Mouse (Mus musculus): ENCODE data around the gene Rreb1. TPM values are rescaled to one million over a fixed set of nuclear protein-coding genes. Genes with fewer than 3 reads are reported as not detected.
A peak's percentile ranks its signal among the peaks of the same experiment; 100 is the strongest.

Rreb1 gene
- polyA plus RNA-seq, 1 experiment from 2014 or later, result 20.6 TPM

- Histone ChIP-seq H3K36me3 (ENCODE audit: control insufficient read depth, insufficient read depth, low read length) (no peaks in the 10 kb centered on the region), H3K9ac (ENCODE audit: low read length) (peak overlapping the region; percentile 44), H3K27me3 (ENCODE audit: control insufficient read depth, insufficient read depth, low read depth, low read length) (no peaks in the 10 kb centered on the region), H3K4me3 (ENCODE audit: low read length) (peak overlapping the region; percentile 7; the same call in 1 of the 2 replicates), H3K4me2 (ENCODE audit: low read depth, low read length) (peak overlapping the region; percentile 26; the same call in 1 of the 2 replicates), H3K4me1 (replicated peaks; ENCODE audit: control insufficient read depth, insufficient read depth, low read length) (peaks cover 31% of the 10 kb centered on the region), H3K27ac (ENCODE audit: low read length) (peak overlapping the region; percentile 53), H3K9me3 (ENCODE audit: control insufficient read depth, low read length) (no peaks in the 10 kb centered on the region)
- 22% methylated on average over 10 of the region's 10 CpGs for WGBS
- ATAC-seq (ENCODE audit: low read depth), result no peak
Measured at GRCm38 (mm10) chr13:37967565-37967964, 189.4 kb downstream of the Rreb1 start.

- no peak overlapping the region for H3K27ac ChIP-seq (ENCODE audit: low read length)
- H3K9me3 ChIP-seq (ENCODE audit: control insufficient read depth, low read length), result no peaks in the 10 kb centered on the region
- 0 out of 2 replicates have a peak overlapping the region, but pooled peaks have one; percentile 15 for H3K4me2 ChIP-seq (ENCODE audit: low read depth, low read length)
- H3K27me3 ChIP-seq (ENCODE audit: control insufficient read depth, insufficient read depth, low read depth, low read length), result no peaks in the 10 kb centered on the region
- no peak; the same call in 1 of the 2 replicates for ATAC-seq (ENCODE audit: low read depth)
- peaks cover 24% of the 10 kb centered on the region for H3K4me1 ChIP-seq (replicated peaks; ENCODE audit: control insufficient read depth, insufficient read depth, low read length)
- no peak overlapping the region for H3K4me3 ChIP-seq (ENCODE audit: low read length)
- 0 out of 2 replicates have a peak overlapping the region, but pooled peaks have one; percentile 32 for H3K9ac ChIP-seq (ENCODE audit: low read length)
- no peaks in the 10 kb centered on the region for H3K36me3 ChIP-seq (ENCODE audit: control insufficient read depth, insufficient read depth, low read length)
- 5% methylated on average over 14 of the region's 14 CpGs for WGBS
Measured at GRCm38 (mm10) chr13:37969337-37969736, 191.1 kb downstream of the Rreb1 start.

GRCm38 (mm10) chr13:37969988-37970387, 191.8 kb downstream of the Rreb1 start:
- ATAC-seq (ENCODE audit: low read depth), result no peak
- Histone ChIP-seq H3K27ac (ENCODE audit: low read length) (no peak overlapping the region), H3K4me3 (ENCODE audit: low read length) (no peak overlapping the region), H3K9me3 (ENCODE audit: control insufficient read depth, low read length) (no peaks in the 10 kb centered on the region), H3K27me3 (ENCODE audit: control insufficient read depth, insufficient read depth, low read depth, low read length) (no peaks in the 10 kb centered on the region), H3K9ac (ENCODE audit: low read length) (no peak overlapping the region), H3K4me1 (replicated peaks; ENCODE audit: control insufficient read depth, insufficient read depth, low read length) (peaks cover 20% of the 10 kb centered on the region), H3K36me3 (ENCODE audit: control insufficient read depth, insufficient read depth, low read length) (no peaks in the 10 kb centered on the region), H3K4me2 (ENCODE audit: low read depth, low read length) (no peak overlapping the region)
- 58% methylated on average over 8 of the region's 8 CpGs for WGBS

GRCm38 (mm10) chr13:37970887-37971530, 192.8 kb downstream of the Rreb1 start:
- peaks cover 20% of the 10 kb centered on the region for H3K4me1 ChIP-seq (replicated peaks; ENCODE audit: control insufficient read depth, insufficient read depth, low read length)
- H3K4me3 ChIP-seq (ENCODE audit: low read length), result no peak overlapping the region
- peaks cover 4% of the 10 kb centered on the region for H3K36me3 ChIP-seq (ENCODE audit: control insufficient read depth, insufficient read depth, low read length)
- no peak overlapping the region for H3K27ac ChIP-seq (ENCODE audit: low read length)
- H3K4me2 ChIP-seq (ENCODE audit: low read depth, low read length), result no peak overlapping the region
- no peaks in the 10 kb centered on the region for H3K27me3 ChIP-seq (ENCODE audit: control insufficient read depth, insufficient read depth, low read depth, low read length)
- no peaks in the 10 kb centered on the region for H3K9me3 ChIP-seq (ENCODE audit: control insufficient read depth, low read length)
- no peak for ATAC-seq (ENCODE audit: low read depth)
- WGBS, result 65% methylated on average over 11 of the region's 11 CpGs
- no peak overlapping the region for H3K9ac ChIP-seq (ENCODE audit: low read length)

GRCm38 (mm10) chr13:37974036-37974435, 195.8 kb downstream of the Rreb1 start:
- 0 out of 2 replicates have a peak, but pooled peaks have one; percentile 19 for ATAC-seq (ENCODE audit: low read depth)
- Histone ChIP-seq H3K9ac (ENCODE audit: low read length) (no peak overlapping the region), H3K4me1 (replicated peaks; ENCODE audit: control insufficient read depth, insufficient read depth, low read length) (peaks cover 3% of the 10 kb centered on the region; the same call in 1 of the 2 replicates), H3K27ac (ENCODE audit: low read length) (no peak overlapping the region), H3K36me3 (ENCODE audit: control insufficient read depth, insufficient read depth, low read length) (peaks cover 25% of the 10 kb centered on the region), H3K9me3 (ENCODE audit: control insufficient read depth, low read length) (no peaks in the 10 kb centered on the region), H3K4me2 (ENCODE audit: low read depth, low read length) (no peak overlapping the region), H3K27me3 (ENCODE audit: control insufficient read depth, insufficient read depth, low read depth, low read length) (no peaks in the 10 kb centered on the region), H3K4me3 (ENCODE audit: low read length) (no peak overlapping the region)
- 72% methylated on average over 6 of the region's 6 CpGs for WGBS

GRCm38 (mm10) chr13:37974731-37975130, 196.5 kb downstream of the Rreb1 start:
- no peak overlapping the region for H3K4me2 ChIP-seq (ENCODE audit: low read depth, low read length)
- 76% methylated on average over 5 of the region's 5 CpGs for WGBS
- H3K9ac ChIP-seq (ENCODE audit: low read length), result no peak overlapping the region
- ATAC-seq (ENCODE audit: low read depth), result no peak
- no peak overlapping the region for H3K4me3 ChIP-seq (ENCODE audit: low read length)
- peaks cover 27% of the 10 kb centered on the region for H3K36me3 ChIP-seq (ENCODE audit: control insufficient read depth, insufficient read depth, low read length)
- no peaks in the 10 kb centered on the region for H3K4me1 ChIP-seq (replicated peaks; ENCODE audit: control insufficient read depth, insufficient read depth, low read length)
- H3K9me3 ChIP-seq (ENCODE audit: control insufficient read depth, low read length), result no peaks in the 10 kb centered on the region
- no peaks in the 10 kb centered on the region for H3K27me3 ChIP-seq (ENCODE audit: control insufficient read depth, insufficient read depth, low read depth, low read length)
- H3K27ac ChIP-seq (ENCODE audit: low read length), result no peak overlapping the region

- Histone ChIP-seq H3K27me3 (ENCODE audit: control insufficient read depth, insufficient read depth, low read depth, low read length) (no peaks in the 10 kb centered on the region), H3K9me3 (ENCODE audit: control insufficient read depth, low read length) (no peaks in the 10 kb centered on the region), H3K27ac (ENCODE audit: low read length) (no peak overlapping the region), H3K4me3 (ENCODE audit: low read length) (no peak overlapping the region), H3K36me3 (ENCODE audit: control insufficient read depth, insufficient read depth, low read length) (peaks cover 58% of the 10 kb centered on the region), H3K4me1 (replicated peaks; ENCODE audit: control insufficient read depth, insufficient read depth, low read length) (no peaks in the 10 kb centered on the region), H3K9ac (ENCODE audit: low read length) (no peak overlapping the region), H3K4me2 (ENCODE audit: low read depth, low read length) (no peak overlapping the region)
- no peak for ATAC-seq (ENCODE audit: low read depth)
- 89% methylated on average over 12 of the region's 12 CpGs for WGBS
Measured at GRCm38 (mm10) chr13:37979506-37979905, 201.3 kb downstream of the Rreb1 start.

GRCm38 (mm10) chr13:37980346-37980745, 202.1 kb downstream of the Rreb1 start:
- Histone ChIP-seq H3K27ac (ENCODE audit: low read length) (no peak overlapping the region), H3K36me3 (ENCODE audit: control insufficient read depth, insufficient read depth, low read length) (peaks cover 61% of the 10 kb centered on the region), H3K4me2 (ENCODE audit: low read depth, low read length) (no peak overlapping the region), H3K27me3 (ENCODE audit: control insufficient read depth, insufficient read depth, low read depth, low read length) (no peaks in the 10 kb centered on the region), H3K9me3 (ENCODE audit: control insufficient read depth, low read length) (no peaks in the 10 kb centered on the region), H3K4me3 (ENCODE audit: low read length) (no peak overlapping the region), H3K9ac (ENCODE audit: low read length) (no peak overlapping the region), H3K4me1 (replicated peaks; ENCODE audit: control insufficient read depth, insufficient read depth, low read length) (no peaks in the 10 kb centered on the region)
- WGBS, result 88% methylated on average over 10 of the region's 10 CpGs
- ATAC-seq (ENCODE audit: low read depth), result no peak

GRCm38 (mm10) chr13:37981063-37981462, 202.9 kb downstream of the Rreb1 start:
- no peak for ATAC-seq (ENCODE audit: low read depth)
- no peak overlapping the region for H3K4me2 ChIP-seq (ENCODE audit: low read depth, low read length)
- peaks cover 62% of the 10 kb centered on the region for H3K36me3 ChIP-seq (ENCODE audit: control insufficient read depth, insufficient read depth, low read length)
- no peak overlapping the region for H3K4me3 ChIP-seq (ENCODE audit: low read length)
- no peaks in the 10 kb centered on the region for H3K9me3 ChIP-seq (ENCODE audit: control insufficient read depth, low read length)
- no peaks in the 10 kb centered on the region for H3K27me3 ChIP-seq (ENCODE audit: control insufficient read depth, insufficient read depth, low read depth, low read length)
- 64% methylated on average over 5 of the region's 5 CpGs for WGBS
- H3K27ac ChIP-seq (ENCODE audit: low read length), result no peak overlapping the region
- H3K4me1 ChIP-seq (replicated peaks; ENCODE audit: control insufficient read depth, insufficient read depth, low read length), result no peaks in the 10 kb centered on the region
- H3K9ac ChIP-seq (ENCODE audit: low read length), result no peak overlapping the region

All from lung, embryonic 16.5 days (tissue).